Mouse (Mus musculus): ENCODE measurements around the gene Dhx34. TPM values are rescaled to one million over a fixed set of nuclear protein-coding genes. Genes with fewer than 3 reads are reported as not detected.
A peak's percentile ranks its signal among the peaks of the same experiment; 100 is the strongest.
"Not testable (repeated sequence)": the region's sequence is repeated elsewhere in the genome, so short reads cannot be mapped to it uniquely, and the experiment has no call there.

The Dhx34 gene
- total RNA-seq (2021), result 10 to 100 TPM; 12.7 to 12.8 TPM
- long read RNA-seq, experiment 1, transcript Dhx34-207 (17 exons, 3,801 nt), result major isoform, 6 of 20 reads
- long read RNA-seq, experiment 1, partial matches to known transcripts, result 8 of 20 reads
- long read RNA-seq, experiment 1, other reads (novel, unspliced or antisense), result 6 of 20 reads
- long read RNA-seq, experiment 2, full-length matches to known transcripts, result 8 of 31 reads
- long read RNA-seq, experiment 2, partial matches to known transcripts, result 12 of 31 reads
- long read RNA-seq, experiment 2, other reads (novel, unspliced or antisense), result 11 of 31 reads

GRCm38 (mm10) chr7:16221582-16222272 is at the start of gene Dhx34:
Dhx34 (minus strand) TSS chr7:16222037.
- DNase-seq (ENCODE audit: extremely low spot score in 1 of 2, low spot score in 2 of 2), result peak; percentile 95 to 97
- intact Hi-C loops (cut with DNase I), result no loop called here
- peak; percentile 41 for TF ChIP-seq CTCF (IDR thresholded peaks at IDR 0.05)
- H3K27ac ChIP-seq, result peak within 1 kb of the TSS; percentile 89
- peak within 1 kb of the TSS; percentile 70 for H3K4me3 ChIP-seq

DNA sequence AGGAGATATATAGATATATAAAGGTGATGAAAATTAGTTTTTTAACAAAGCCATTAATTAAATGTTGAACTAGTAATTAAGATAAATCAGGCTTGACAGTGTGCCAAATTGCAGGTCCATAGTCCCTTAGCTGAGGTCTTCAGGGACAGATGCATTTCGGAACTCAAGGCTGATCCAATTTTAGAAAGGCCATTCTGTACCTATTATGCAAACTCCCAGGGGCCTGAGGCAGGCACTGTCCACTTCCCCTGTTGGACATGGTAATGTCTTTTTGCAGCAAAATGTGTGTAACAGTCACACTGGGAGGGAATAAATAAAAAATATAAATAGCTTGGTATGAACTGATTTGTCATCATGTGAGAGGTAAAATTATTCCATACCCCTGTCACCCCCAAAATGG is 49.3 kb upstream of the Dhx34 start:
- intact Hi-C loops (cut with DNase I), result no loop called here

DNA sequence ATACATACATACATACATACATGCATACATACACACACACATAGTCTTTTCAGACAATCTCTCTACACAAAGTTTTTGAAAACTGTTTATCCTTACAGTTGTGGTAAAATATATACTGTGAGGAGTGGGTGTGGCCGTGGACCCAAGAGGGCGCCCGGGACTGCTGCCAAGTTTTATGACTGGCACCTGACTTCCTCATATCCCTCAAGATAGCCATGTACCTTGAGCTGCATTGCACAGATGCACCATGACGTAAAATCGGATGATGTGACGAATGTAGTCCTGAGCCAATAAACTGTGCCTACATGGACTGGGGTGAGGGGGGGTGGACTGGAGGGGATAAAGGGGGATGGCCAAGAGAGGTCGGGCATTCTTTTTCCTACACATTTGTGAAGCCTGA is 44.8 kb upstream of the Dhx34 start:
- not testable (repeated sequence) for H3K4me3 ChIP-seq; H3K27ac ChIP-seq; DNase-seq (ENCODE audit: extremely low spot score in 1 of 2, low spot score in 2 of 2)
- intact Hi-C loops (cut with DNase I), result loop anchor here (10.0 kb wide), 1 partner anchor 172 kb away; the partner anchor contains the start of gene Napa

More for the DNA sequence above, 49.3 kb upstream of the Dhx34 start:
- Histone ChIP-seq H3K4me3 (no peak overlapping the region), H3K27ac (no peak overlapping the region; the same call in 1 of the 2 replicates)
- DNase-seq (ENCODE audit: extremely low spot score in 1 of 2, low spot score in 2 of 2), result no peak
- TF ChIP-seq CTCF (IDR thresholded peaks at IDR 0.05), result no peak

- Histone ChIP-seq H3K27ac (no peak overlapping the region), H3K4me3 (no peak overlapping the region)
- no peak for TF ChIP-seq CTCF (IDR thresholded peaks at IDR 0.05)
- intact Hi-C loops (cut with DNase I), result loop anchor here (10.0 kb wide), 1 partner anchor 171 kb away; the partner anchor contains the start of gene Napa
- no peak for DNase-seq (ENCODE audit: extremely low spot score in 1 of 2, low spot score in 2 of 2)
Observed at GRCm38 (mm10) chr7:16265856-16266255, 44.0 kb upstream of the Dhx34 start.

DNA sequence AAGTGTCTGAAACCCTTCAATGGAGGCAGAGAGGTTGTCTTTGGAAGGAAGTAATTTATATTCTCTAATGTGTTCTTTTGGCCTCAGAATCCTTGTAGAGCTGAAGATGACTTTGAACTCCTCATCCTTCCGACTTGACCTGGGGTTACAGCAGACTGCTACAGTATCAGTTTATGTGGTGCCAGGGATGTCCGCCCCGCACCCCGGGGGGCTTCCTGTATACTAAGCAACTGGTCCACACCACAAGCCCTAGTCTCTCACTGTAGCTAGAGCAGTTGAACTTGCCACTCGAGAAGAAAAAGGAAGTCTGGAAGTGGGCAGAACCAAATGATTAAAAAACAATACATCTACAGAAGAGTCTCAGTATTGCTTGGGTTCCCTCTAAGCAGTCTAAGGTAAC is 42.0 kb upstream of the Dhx34 start:
- H3K27ac ChIP-seq, result no peak overlapping the region
- TF ChIP-seq CTCF (IDR thresholded peaks at IDR 0.05), result no peak
- H3K4me3 ChIP-seq, result no peak overlapping the region
- no peak for DNase-seq (ENCODE audit: extremely low spot score in 1 of 2, low spot score in 2 of 2)
- intact Hi-C loops (cut with DNase I), result loop anchor here (1.0 to 10.0 kb wide), 2 partner anchors 72 to 169 kb away; partner anchors contain the start of gene Napa

DNA sequence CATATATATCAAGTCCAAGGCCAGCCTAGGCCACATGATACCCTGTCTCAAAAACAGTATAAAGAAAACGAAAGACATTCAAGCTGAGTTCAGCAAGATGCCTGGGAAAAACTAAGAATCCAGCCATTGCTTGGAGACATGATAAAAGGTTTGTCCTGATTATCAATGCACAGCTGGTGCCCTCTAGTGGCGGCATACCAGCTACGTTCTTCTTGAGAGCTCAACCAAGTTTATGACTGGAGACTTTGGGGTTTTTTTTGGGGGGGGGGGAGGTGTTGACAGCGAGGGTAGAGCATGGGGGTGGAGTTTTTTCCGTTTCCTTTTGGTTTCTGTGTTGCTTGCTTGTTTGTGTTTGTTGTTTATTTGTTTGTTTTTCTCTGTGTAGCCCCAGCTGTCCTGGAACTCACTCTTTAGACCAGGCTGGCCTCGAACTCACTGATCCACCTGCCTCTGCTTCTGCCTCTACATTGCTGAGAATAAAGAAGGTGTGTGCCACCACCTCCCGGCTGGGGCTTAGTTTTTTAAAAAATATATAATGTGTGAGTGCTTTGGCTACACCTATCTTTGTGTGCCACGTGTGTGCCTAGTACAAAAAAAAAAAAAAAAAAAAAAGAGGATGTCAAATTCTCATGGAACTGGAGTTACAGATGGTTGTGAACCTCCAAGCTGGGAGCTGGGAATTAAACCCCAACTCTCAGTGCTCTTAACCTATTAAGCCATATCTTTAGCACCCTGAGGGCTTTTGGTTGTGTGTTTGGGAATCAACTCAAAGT is 41.4 kb upstream of the Dhx34 start:
- H3K27ac ChIP-seq, result no peak overlapping the region
- DNase-seq (ENCODE audit: extremely low spot score in 1 of 2, low spot score in 2 of 2), result peak; percentile 69 to 77
- peak; percentile 68 for TF ChIP-seq CTCF (IDR thresholded peaks at IDR 0.05)
- intact Hi-C loops (cut with DNase I), result loop anchor here (1.0 to 10.0 kb wide), 2 partner anchors 71 to 168 kb away; partner anchors contain the start of gene Napa
- H3K4me3 ChIP-seq, result no peak overlapping the region

DNA sequence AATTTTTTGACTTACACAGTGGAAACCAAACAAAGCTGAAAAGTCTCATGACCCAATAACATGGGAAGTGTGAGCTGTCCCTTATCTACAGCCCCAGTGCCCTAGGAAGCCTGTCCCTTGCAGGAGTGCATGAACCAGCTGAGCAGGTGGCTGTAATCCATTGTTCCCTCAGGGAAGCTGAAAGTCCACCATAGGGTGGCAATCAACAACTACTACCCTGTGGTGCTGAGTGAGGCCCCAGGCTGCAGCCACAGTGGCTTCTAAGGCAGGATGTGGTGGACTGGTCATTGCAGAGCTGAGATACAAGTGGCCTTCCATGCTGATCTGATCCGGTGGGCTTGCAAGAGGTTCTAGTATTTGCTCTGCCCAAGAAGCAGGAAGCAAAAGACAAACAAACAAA is 39.3 kb upstream of the Dhx34 start:
- no peak for TF ChIP-seq CTCF (IDR thresholded peaks at IDR 0.05)
- no peak overlapping the region for H3K27ac ChIP-seq
- H3K4me3 ChIP-seq, result no peak overlapping the region
- DNase-seq (ENCODE audit: extremely low spot score in 1 of 2, low spot score in 2 of 2), result no peak
- intact Hi-C loops (cut with DNase I), result loop anchor here (10.0 kb wide), 1 partner anchor 166 kb away; the partner anchor contains the start of gene Napa

GRCm38 (mm10) chr7:16259110-16259590 is 37.3 kb upstream of the Dhx34 start, which contains the start of gene C5ar1:
C5ar1 (minus strand) TSS chr7:16259540.
- Histone ChIP-seq H3K4me3 (no peak within 1 kb of the TSS), H3K27ac (no peak within 1 kb of the TSS)
- TF ChIP-seq CTCF (IDR thresholded peaks at IDR 0.05), result no peak
- no peak for DNase-seq (ENCODE audit: extremely low spot score in 1 of 2, low spot score in 2 of 2)
- intact Hi-C loops (cut with DNase I), result no loop called here

- intact Hi-C loops (cut with DNase I), result no loop called here
- TF ChIP-seq CTCF (IDR thresholded peaks at IDR 0.05), result no peak
- no peak for DNase-seq (ENCODE audit: extremely low spot score in 1 of 2, low spot score in 2 of 2)
- H3K27ac ChIP-seq, result no peak overlapping the region
- H3K4me3 ChIP-seq, result no peak overlapping the region
Observed at GRCm38 (mm10) chr7:16257830-16258229, 36.0 kb upstream of the Dhx34 start.

- DNase-seq (ENCODE audit: extremely low spot score in 1 of 2, low spot score in 2 of 2); H3K27ac ChIP-seq; intact Hi-C loops (cut with DNase I); H3K4me3 ChIP-seq: not testable (repeated sequence)
Observed at GRCm38 (mm10) chr7:16255963-16256362, 34.1 kb upstream of the Dhx34 start.

DNA sequence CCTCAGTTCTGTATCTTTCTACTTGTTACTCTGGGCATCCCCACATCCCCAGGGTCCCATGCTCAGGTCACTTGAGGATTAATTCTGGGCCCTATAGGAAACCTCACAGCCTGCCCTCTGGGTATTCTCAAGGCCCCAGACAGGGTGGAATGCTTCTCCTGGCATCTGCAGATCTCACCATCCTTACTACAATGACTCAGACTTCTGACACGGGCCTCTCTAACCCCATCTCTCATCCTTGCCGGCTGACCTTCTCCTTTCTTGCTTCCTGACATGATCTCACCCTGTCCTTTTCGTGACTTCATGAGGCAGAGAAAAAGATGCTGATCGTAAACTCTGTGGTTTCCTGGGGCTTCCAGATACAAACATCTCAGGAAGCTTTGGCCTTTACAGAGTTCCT is 32.4 kb upstream of the Dhx34 start:
- TF ChIP-seq CTCF (IDR thresholded peaks at IDR 0.05), result no peak
- intact Hi-C loops (cut with DNase I), result no loop called here
- Histone ChIP-seq H3K4me3 (no peak overlapping the region), H3K27ac (no peak overlapping the region)
- DNase-seq (ENCODE audit: extremely low spot score in 1 of 2, low spot score in 2 of 2), result no peak

Data from left cerebral cortex, adult 2 months (tissue).